Mouse (Mus musculus) heart, postnatal 0 days (tissue): ENCODE results near the gene Zfhx3. TPM values are rescaled to one million over a fixed set of nuclear protein-coding genes. Genes with fewer than 3 reads are reported as not detected.

ENCODE experiments used
- ATAC-seq: fragments of 200-750 bp; cut with Nextera tagmentation; 2 replicates; pipeline ENCODE4 v1.8.0; 2017; ENCODE audit warnings: low read depth, moderate number of reproducible peaks, moderate library complexity; ENCODE audit not compliant: insufficient read depth
- DNase-seq: peaks from one replicate; pipeline ENCODE4 v3.0.0-alpha.2; 2016; ENCODE audit warnings: low spot score
- H3K27ac ChIP-seq: fragments of 300-500 bp; sonication (generic); 2 replicates; pipeline ENCODE4 v1.5.1; 2014; ENCODE audit warnings: low read depth, mild to moderate bottlenecking
- H3K27me3 ChIP-seq: fragments of 300-500 bp; sonication (generic); 2 replicates; pipeline ENCODE4 v1.6.1; 2014; ENCODE audit warnings: low read length, mixed read lengths; ENCODE audit not compliant: control insufficient read depth, insufficient read depth
- H3K36me3 ChIP-seq: fragments of 300-500 bp; sonication (generic); replicated peaks from 2 replicates; pipeline ENCODE4 v1.6.1; 2014; ENCODE audit warnings: low read length, mixed read lengths; ENCODE audit not compliant: control insufficient read depth, insufficient read depth
- H3K4me1 ChIP-seq: fragments of 300-500 bp; sonication (generic); 2 replicates; pipeline ENCODE4 v1.6.1; 2014; ENCODE audit warnings: antibody characterized with exemption; ENCODE audit not compliant: control insufficient read depth, insufficient read depth
- H3K4me2 ChIP-seq: fragments of 300-500 bp; sonication (generic); 2 replicates; pipeline ENCODE4 v1.6.1; 2014; ENCODE audit warnings: low read depth, mild to moderate bottlenecking, low read length, moderate library complexity
- H3K4me3 ChIP-seq: fragments of 300-500 bp; sonication (generic); 2 replicates; pipeline ENCODE4 v1.5.1; 2014; ENCODE audit warnings: low read depth, low read length
- H3K9ac ChIP-seq: fragments of 300-500 bp; sonication (generic); replicated peaks from 2 replicates; pipeline ENCODE4 v1.6.1; 2014; ENCODE audit warnings: low read depth, low read length, mixed read lengths
- H3K9me3 ChIP-seq: fragments of 300-500 bp; sonication (generic); replicated peaks from 2 replicates; pipeline ENCODE4 v1.6.1; 2016; ENCODE audit warnings: low read length; ENCODE audit not compliant: control insufficient read depth
- CTCF ChIP-seq: IDR thresholded peaks from 2 replicates; pipeline ENCODE4 v1.5.1; 2016; ENCODE audit warnings: antibody characterized with exemption, control low read depth, low read depth
- EP300 ChIP-seq: IDR thresholded peaks from 2 replicates; pipeline ENCODE4 v1.6.1; 2016; ENCODE audit warnings: antibody characterized with exemption, low read depth
- WGBS: fragments of 180-500 bp; shearing (Covaris S2); extraction: QIAGEN DNeasy Blood & Tissue Kit; methylation state at CpG from one replicate; pipeline ENCODE4 v1.1.7; 2014; 5-methylcytosine and 5-hydroxymethylcytosine counted together
- polyA plus RNA-seq: library from polyadenylated mRNA; unstranded; fragments of >200 nt; fragmentation: Nextera tagmentation; extraction: Ambion mirVana; gene quantifications from 2 replicates; pipeline ENCODE4 v1.2.1, GENCODE M21; 2015
- total RNA-seq: library from RNA; depleted of rRNA; stranded (reverse); fragments of >200 nt; gene quantifications from 2 replicates; pipeline ENCODE4 v1.2.3, GENCODE M21; 2014; ENCODE audit warnings: low replicate concordance

The Zfhx3 gene
- total and polyA plus RNA-seq, 2 experiments from 2014 or later = 2.0 to 2.5 TPM

DNA sequence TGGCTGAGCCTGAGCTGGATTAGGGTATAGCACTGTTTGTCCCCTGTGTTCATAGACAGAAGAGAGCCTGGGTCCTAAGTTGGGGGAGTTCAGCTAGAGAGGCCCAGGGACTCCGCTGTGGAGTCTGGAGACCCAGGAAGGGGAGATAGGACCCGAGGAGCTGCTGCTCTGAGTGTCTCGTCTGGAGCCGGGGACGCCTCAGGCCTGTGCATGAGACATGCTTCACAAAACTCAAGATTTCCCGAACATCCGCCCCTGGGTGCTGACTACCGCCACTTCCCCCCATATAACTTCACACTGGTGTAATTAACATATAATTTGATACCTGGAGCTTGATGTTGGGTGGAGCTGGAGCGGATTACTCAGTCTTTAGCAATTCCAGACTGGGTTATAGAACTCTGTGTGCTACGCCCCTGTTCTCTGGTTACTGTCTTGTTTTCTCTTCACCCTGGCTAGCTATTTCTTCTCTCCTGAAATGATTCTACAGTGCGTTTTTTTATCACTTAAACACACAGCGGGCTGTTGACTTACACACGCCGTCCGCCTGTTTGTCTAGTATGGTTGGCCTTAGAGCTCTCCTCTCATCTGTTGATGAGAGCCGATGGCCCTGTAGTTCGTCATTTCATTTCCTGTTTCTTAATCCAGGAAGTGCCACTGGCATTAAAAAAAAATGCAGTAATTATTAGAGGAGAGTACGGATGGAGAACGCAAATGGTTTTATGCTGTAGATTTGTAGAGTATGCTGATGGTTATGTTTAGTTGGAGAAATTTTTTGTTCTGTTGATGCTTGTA, 822.2 kb downstream of the Zfhx3 start:
- H3K9me3 ChIP-seq = no peaks in the 10 kb centered on the region
- H3K27me3 ChIP-seq = no peaks in the 10 kb centered on the region
- WGBS = 57% methylated on average over 19 of the region's 19 CpGs
- H3K4me1 ChIP-seq = no peaks in the 10 kb centered on the region; the same call in 1 of the 2 replicates
- peak overlapping the region; percentile 59 for H3K27ac ChIP-seq
- DNase-seq = no peak
- no peak overlapping the region for H3K4me3 ChIP-seq
- no peak overlapping the region for H3K4me2 ChIP-seq
- no peak overlapping the region for H3K9ac ChIP-seq
- TF ChIP-seq EP300 (no peak), CTCF (no peak)
- no peak; the same call in 1 of the 2 replicates for ATAC-seq
- no peaks in the 10 kb centered on the region for H3K36me3 ChIP-seq

- Histone ChIP-seq H3K9ac (no peak overlapping the region), H3K4me2 (no peak overlapping the region), H3K27me3 (no peaks in the 10 kb centered on the region), H3K9me3 (no peaks in the 10 kb centered on the region), H3K36me3 (no peaks in the 10 kb centered on the region), H3K4me1 (no peaks in the 10 kb centered on the region; the same call in 1 of the 2 replicates), H3K27ac (no peak overlapping the region), H3K4me3 (no peak overlapping the region)
- DNase-seq = no peak
- 75% methylated on average over 6 of the region's 6 CpGs for WGBS
- no peak for ATAC-seq
- TF ChIP-seq EP300 = no peak
Measured at GRCm38 (mm10) chr8:108766102-108766501, 823.7 kb downstream of the Zfhx3 start.

DNA sequence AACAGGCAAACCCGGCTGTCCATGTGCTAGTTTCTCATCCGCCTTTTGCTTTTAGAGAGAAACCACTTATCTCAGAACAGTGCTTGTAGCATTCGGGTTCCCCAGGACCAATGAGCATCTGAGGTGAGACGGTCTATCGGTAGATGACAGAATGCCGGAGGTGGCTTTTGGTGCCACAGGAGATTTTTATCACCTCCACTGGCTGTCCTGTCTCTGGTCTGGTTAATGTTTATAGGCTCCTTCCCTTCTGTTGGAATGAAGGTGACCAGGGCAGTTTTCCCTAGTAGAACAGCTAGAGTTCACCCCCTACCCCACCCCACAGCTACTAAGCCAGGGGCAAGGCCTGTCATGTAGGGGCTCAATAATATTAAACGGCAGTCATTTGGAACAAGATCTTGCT, 825.6 kb downstream of the Zfhx3 start:
- no peak for TF ChIP-seq CTCF
- no peak for TF ChIP-seq EP300
- Histone ChIP-seq H3K4me3 (no peak overlapping the region), H3K4me1 (no peaks in the 10 kb centered on the region; the same call in 1 of the 2 replicates), H3K9ac (no peak overlapping the region), H3K4me2 (no peak overlapping the region), H3K36me3 (no peaks in the 10 kb centered on the region), H3K9me3 (no peaks in the 10 kb centered on the region), H3K27me3 (no peaks in the 10 kb centered on the region), H3K27ac (no peak overlapping the region)
- ATAC-seq (no peak), DNase-seq (no peak)
- 63% methylated on average over 7 of the region's 7 CpGs for WGBS

GRCm38 (mm10) chr8:108770334-108770733, 827.9 kb downstream of the Zfhx3 start:
- 85% methylated on average over 4 of the region's 4 CpGs for WGBS
- Histone ChIP-seq H3K27me3 (no peaks in the 10 kb centered on the region), H3K4me2 (no peak overlapping the region), H3K4me3 (no peak overlapping the region), H3K36me3 (no peaks in the 10 kb centered on the region), H3K4me1 (no peaks in the 10 kb centered on the region), H3K9me3 (no peaks in the 10 kb centered on the region), H3K9ac (no peak overlapping the region), H3K27ac (no peak overlapping the region)
- ATAC-seq = no peak
- TF ChIP-seq CTCF = no peak
- TF ChIP-seq EP300 = no peak
- no peak for DNase-seq

- Histone ChIP-seq H3K4me2 (no peak overlapping the region), H3K9ac (no peak overlapping the region), H3K4me3 (no peak overlapping the region), H3K36me3 (no peaks in the 10 kb centered on the region), H3K4me1 (no peaks in the 10 kb centered on the region), H3K9me3 (no peaks in the 10 kb centered on the region), H3K27me3 (no peaks in the 10 kb centered on the region), H3K27ac (no peak overlapping the region)
- TF ChIP-seq CTCF = no peak
- TF ChIP-seq EP300 = no peak
- DNase-seq (no peak), ATAC-seq (no peak)
- 68% methylated on average over 6 of the region's 6 CpGs for WGBS
Measured at GRCm38 (mm10) chr8:108773436-108773835, 831.0 kb downstream of the Zfhx3 start.

DNA sequence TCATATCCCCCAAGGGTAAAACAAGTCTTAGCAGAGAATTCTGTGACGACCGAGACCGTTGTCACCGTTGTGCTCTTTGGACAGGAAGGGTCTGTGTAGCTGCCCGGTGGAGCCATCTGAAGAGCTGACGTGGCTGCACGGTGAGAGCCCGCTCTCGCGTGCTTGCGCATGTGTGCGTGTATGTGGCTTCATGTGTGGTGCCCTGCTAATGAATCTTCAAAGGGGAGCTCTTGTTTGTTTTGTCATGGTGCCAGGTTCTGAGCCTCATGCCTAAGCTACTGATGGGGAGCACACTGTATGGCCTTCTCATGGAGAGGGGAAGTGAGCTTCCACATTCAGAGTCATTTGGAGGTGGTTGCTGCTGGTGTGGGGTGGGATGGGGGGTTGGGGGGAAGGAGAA, 835.6 kb downstream of the Zfhx3 start:
- H3K4me3 ChIP-seq = no peak overlapping the region
- H3K9me3 ChIP-seq = no peaks in the 10 kb centered on the region
- no peak for TF ChIP-seq CTCF
- TF ChIP-seq EP300 = no peak
- H3K4me2 ChIP-seq = no peak overlapping the region
- DNase-seq (no peak), ATAC-seq (no peak)
- H3K36me3 ChIP-seq = no peaks in the 10 kb centered on the region
- peaks cover 6% of the 10 kb centered on the region; the same call in 1 of the 2 replicates for H3K4me1 ChIP-seq
- WGBS = 82% methylated on average over 12 of the region's 12 CpGs
- H3K27ac ChIP-seq = no peak overlapping the region
- no peak overlapping the region for H3K9ac ChIP-seq
- no peaks in the 10 kb centered on the region for H3K27me3 ChIP-seq
